In the genomic region with DNA sequence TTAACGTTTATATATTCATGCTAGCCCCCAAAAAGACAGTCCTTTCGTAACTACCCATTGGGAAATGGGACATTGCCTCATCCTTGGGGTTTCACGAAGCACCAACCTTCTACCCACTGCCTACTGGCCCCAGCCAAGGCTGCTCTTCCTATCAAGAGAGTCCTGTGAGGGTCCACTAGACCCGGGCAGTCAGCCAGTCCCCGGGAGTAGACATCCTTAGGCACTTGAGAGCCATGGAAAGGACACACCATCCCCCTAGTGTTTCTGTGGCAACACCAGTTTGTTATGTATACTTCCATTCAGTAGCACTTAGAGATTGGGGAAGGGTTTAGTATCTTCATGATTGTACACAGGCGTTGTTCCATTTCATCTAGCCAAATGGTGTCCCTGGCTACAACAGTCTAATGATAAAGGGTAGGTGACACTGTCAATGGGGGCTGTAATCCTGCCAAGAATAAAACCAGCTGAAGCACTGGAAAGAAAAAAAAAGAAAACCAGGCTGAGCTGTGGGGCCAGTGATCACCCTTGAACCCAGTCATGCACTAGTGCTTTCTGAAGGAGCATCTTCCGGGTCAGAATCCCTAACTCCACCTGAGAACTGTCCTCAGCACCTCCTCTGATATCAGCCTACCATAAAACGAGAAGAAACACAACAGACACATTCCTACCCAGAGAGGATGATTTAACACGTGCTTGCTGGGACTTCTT, we compare ENCODE assay signal across 10 mouse cellular contexts.
A peak's percentile ranks its signal among the peaks of the same experiment; 100 is the strongest.
DNase-seq lines count a peak whose midpoint lies in the region; ATAC-seq and TF ChIP-seq lines count a peak whose summit lies in the region.
"Had no signal": no experiment of that assay in that cellular context is flagged by ENCODE, and none has a peak within 500 bp of the region (broad histone marks: within the 10 kb centered on the region; RNA-seq: fewer than 3 reads in every experiment).

No protein-coding gene starts in this region.

- WGBS in hindbrain, embryonic 10.5 days, result 87% methylated on average over 9 of the region's 9 CpGs
- WGBS in hindbrain, embryonic 14.5 days, result 78% methylated on average over 9 of the region's 9 CpGs
- 62% methylated on average over 9 of the region's 9 CpGs for WGBS in intestine, embryonic 15.5 days

- H3K27me3 ChIP-seq in hindbrain, embryonic 10.5 days (ENCODE audit: insufficient read depth, poor library complexity, severe bottlenecking), result no peaks in the 10 kb centered on the region
- no peaks in the 10 kb centered on the region for H3K27me3 ChIP-seq in hindbrain, embryonic 14.5 days (ENCODE audit: control insufficient read depth, insufficient read depth, low read length)
- H3K27me3 ChIP-seq in intestine, embryonic 15.5 days (replicated peaks), result no peaks in the 10 kb centered on the region
- H3K27me3 ChIP-seq: megakaryocyte, embryonic 14.5 days had no signal

- no peak for DNase-seq in hindbrain, embryonic 10.5 days (ENCODE audit: low spot score)
- no peak for DNase-seq in hindbrain, embryonic 14.5 days (ENCODE audit: low spot score)
- peak; percentile 74 for DNase-seq in lung, postnatal 25 days (ENCODE audit: low spot score)
- no peak for DNase-seq in left cerebral cortex, postnatal 14 days (ENCODE audit: low spot score in 2 of 2)
- DNase-seq in gastrocnemius, postnatal 4 days (ENCODE audit: low spot score in 2 of 2), result no peak
- no peak for DNase-seq in c-Kit-positive CD71-positive TER-119-positive erythroid progenitor cells, embryonic 14.5 days (ENCODE audit: low spot score)
- DNase-seq: thymus, postnatal 36 days had no signal

- H3K9ac ChIP-seq in hindbrain, embryonic 14.5 days, result no peak overlapping the region
- no peak overlapping the region for H3K9ac ChIP-seq in intestine, embryonic 15.5 days

- H3K27ac ChIP-seq in hindbrain, embryonic 10.5 days, result peak overlapping the region; percentile 91
- no peak overlapping the region; the same call in 1 of the 2 replicates for H3K27ac ChIP-seq in hindbrain, embryonic 14.5 days
- peak overlapping the region; percentile 92; the same call in 1 of the 2 replicates for H3K27ac ChIP-seq in embryonic fibroblast, embryonic 13.5 days (ENCODE audit: insufficient read depth, low read length)
- 0 out of 2 replicates have a peak overlapping the region, but pooled peaks have one; percentile 13 for H3K27ac ChIP-seq in intestine, embryonic 15.5 days

- H3K36me3 ChIP-seq in hindbrain, embryonic 10.5 days, result no peaks in the 10 kb centered on the region
- no peaks in the 10 kb centered on the region for H3K36me3 ChIP-seq in hindbrain, embryonic 14.5 days (replicated peaks; ENCODE audit: control insufficient read depth, insufficient read depth)
- H3K36me3 ChIP-seq in intestine, embryonic 15.5 days, result no peaks in the 10 kb centered on the region

- H3K9me3 ChIP-seq in hindbrain, embryonic 10.5 days, result no peaks in the 10 kb centered on the region
- no peaks in the 10 kb centered on the region for H3K9me3 ChIP-seq in hindbrain, embryonic 14.5 days (ENCODE audit: control insufficient read depth, low read length)
- no peaks in the 10 kb centered on the region for H3K9me3 ChIP-seq in intestine, embryonic 15.5 days

- intact Hi-C loops in left cerebral cortex, postnatal 14 days (cut with DNase I), result loop anchor here (5.0 kb wide), 3 partner anchors 80 to 245 kb away; a partner anchor contains a TSS

- no peak overlapping the region for H3K4me3 ChIP-seq in hindbrain, embryonic 10.5 days
- H3K4me3 ChIP-seq in hindbrain, embryonic 14.5 days (replicated peaks; ENCODE audit: low read length), result no peak overlapping the region
- H3K4me3 ChIP-seq in embryonic fibroblast, embryonic 13.5 days (ENCODE audit: insufficient read depth, low read length), result no peak overlapping the region
- H3K4me3 ChIP-seq in intestine, embryonic 15.5 days (replicated peaks), result no peak overlapping the region
- H3K4me3 ChIP-seq: megakaryocyte, embryonic 14.5 days had no signal

- ATAC-seq in hindbrain, embryonic 14.5 days (ENCODE audit: low FRiP score), result no peak
- ATAC-seq in intestine, embryonic 15.5 days, result no peak

- TF ChIP-seq CTCF in embryonic fibroblast, embryonic 13.5 days (IDR thresholded peaks at IDR 0.05; ENCODE audit: borderline replicate concordance, insufficient read depth, low read length), result no peak

- H3K4me2 ChIP-seq in hindbrain, embryonic 14.5 days (replicated peaks), result no peak overlapping the region
- H3K4me2 ChIP-seq in intestine, embryonic 15.5 days (replicated peaks), result no peak overlapping the region

- peaks cover 73% of the 10 kb centered on the region for H3K4me1 ChIP-seq in hindbrain, embryonic 10.5 days (replicated peaks)
- H3K4me1 ChIP-seq in hindbrain, embryonic 14.5 days (replicated peaks; ENCODE audit: control insufficient read depth, insufficient read depth, low read length), result peaks cover 43% of the 10 kb centered on the region
- peaks cover 17% of the 10 kb centered on the region for H3K4me1 ChIP-seq in embryonic fibroblast, embryonic 13.5 days (ENCODE audit: control insufficient read depth, insufficient read depth, low read length)
- H3K4me1 ChIP-seq in intestine, embryonic 15.5 days (replicated peaks), result peaks cover 48% of the 10 kb centered on the region

- no peak for TF ChIP-seq POLR2A in embryonic fibroblast, embryonic 13.5 days (IDR thresholded peaks at IDR 0.05; ENCODE audit: low read depth, low read length)
